Mouse (Mus musculus) ES-Bruce4 (cell line): ENCODE results near the gene Gm10721. TPM values are rescaled to one million over a fixed set of nuclear protein-coding genes. Genes with fewer than 3 reads are reported as not detected.
"Not testable (repeated sequence)": the region's sequence is repeated elsewhere in the genome, so short reads cannot be mapped to it uniquely, and the experiment has no call there.

Source experiments
- H3K27ac ChIP-seq: 2 replicates; pipeline ENCODE4 v1.5.1; 2012; ENCODE audit warnings: low read length, inconsistent platforms; ENCODE audit not compliant: insufficient read depth
- H3K27me3 ChIP-seq: 2 replicates; pipeline ENCODE4 v1.6.1; 2012; ENCODE audit warnings: mild to moderate bottlenecking, low read length, inconsistent platforms; ENCODE audit not compliant: control insufficient read depth, poor library complexity, insufficient read depth, severe bottlenecking
- H3K36me3 ChIP-seq: 2 replicates; pipeline ENCODE4 v1.6.1; 2012; ENCODE audit warnings: inconsistent platforms, mild to moderate bottlenecking, low read length, moderate library complexity; ENCODE audit not compliant: control insufficient read depth, poor library complexity, insufficient read depth, severe bottlenecking
- H3K4me1 ChIP-seq: one replicate; pipeline ENCODE4 v1.8.1; 2011; ENCODE audit warnings: low read length; ENCODE audit not compliant: control insufficient read depth, insufficient read depth
- H3K4me3 ChIP-seq: 2 replicates; pipeline ENCODE4 v1.5.1; 2011; ENCODE audit warnings: low read depth, mild to moderate bottlenecking, low read length
- H3K9ac ChIP-seq: 2 replicates; pipeline ENCODE4 v1.6.1; 2012; ENCODE audit warnings: low read depth, mild to moderate bottlenecking, inconsistent platforms; ENCODE audit not compliant: poor library complexity, severe bottlenecking
- H3K9me3 ChIP-seq: replicated peaks from 2 replicates; pipeline ENCODE4 v1.6.1; 2012; ENCODE audit warnings: mild to moderate bottlenecking, low read length, inconsistent platforms; ENCODE audit not compliant: control insufficient read depth, poor library complexity, insufficient read depth, severe bottlenecking
- polyA plus RNA-seq: library from polyadenylated mRNA; stranded (reverse); fragments of >200 nt; gene quantifications from 2 replicates; pipeline ENCODE4 v1.2.4, GENCODE M21; 2011; ENCODE audit warnings: low read depth; ENCODE audit not compliant: missing spikeins, insufficient read depth, insufficient read length

Gm10721 gene
- polyA plus RNA-seq, 1 experiment: not detected

DNA sequence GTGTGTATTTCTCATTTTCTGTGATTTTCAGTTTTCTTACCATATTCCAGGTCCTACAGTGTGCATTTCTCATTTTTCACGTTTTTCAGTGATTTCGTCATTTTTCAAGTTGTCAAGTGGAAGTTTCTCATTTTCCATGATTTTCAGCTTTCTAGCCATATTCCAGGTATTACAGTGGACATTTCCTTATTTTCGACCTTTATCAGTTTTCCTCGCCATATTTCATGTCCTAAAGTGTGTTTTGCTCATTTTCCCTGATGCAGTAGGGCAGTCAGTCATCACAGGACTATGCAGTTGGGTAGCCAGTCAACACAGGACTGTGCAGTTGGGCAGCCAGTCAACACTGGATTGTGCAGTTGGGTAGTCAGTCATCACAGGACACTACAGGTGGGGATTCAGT, 25.2 kb downstream of the Gm10721 start:
- not testable (repeated sequence) for H3K36me3 ChIP-seq, H3K27ac ChIP-seq

More for the DNA sequence above, 25.2 kb downstream of the Gm10721 start:
- H3K27me3 ChIP-seq, H3K4me1 ChIP-seq, H3K9ac ChIP-seq, H3K4me3 ChIP-seq, H3K9me3 ChIP-seq: not testable (repeated sequence)

Other genes with a start within 250 kb of the Gm10721 start
- gene Gm10722, start 12.2 kb upstream of the Gm10721 start, polyA plus RNA-seq: not detected in 2 replicates
- gene Gm11168, start 9.8 kb upstream of the Gm10721 start, polyA plus RNA-seq: 7.8 and 8.3 TPM in 2 replicates
- not detected in 2 replicates for gene Gm10720, start 2.5 kb downstream of the Gm10721 start, polyA plus RNA-seq
- 4.4 and 5.9 TPM in 2 replicates for gene Gm10719, start 4.3 kb downstream of the Gm10721 start, polyA plus RNA-seq
- gene Gm10718, start 10.4 kb downstream of the Gm10721 start, polyA plus RNA-seq: not detected in 2 replicates
- 4.8 and 6.9 TPM in 2 replicates for gene Gm10717, start 12.3 kb downstream of the Gm10721 start, polyA plus RNA-seq
- not detected in 2 replicates for gene Gm17535, start 21.5 kb downstream of the Gm10721 start, polyA plus RNA-seq
- not detected in 2 replicates for gene Gm10715, start 23.7 kb downstream of the Gm10721 start, polyA plus RNA-seq